Mouse (Mus musculus): ENCODE measurements around the gene Rmi2. TPM values are rescaled to one million over a fixed set of nuclear protein-coding genes. Genes with fewer than 3 reads are reported as not detected.

Gene Rmi2
- polyA plus RNA-seq, 1 experiment from 2014 or later: 0.44 TPM

DNA sequence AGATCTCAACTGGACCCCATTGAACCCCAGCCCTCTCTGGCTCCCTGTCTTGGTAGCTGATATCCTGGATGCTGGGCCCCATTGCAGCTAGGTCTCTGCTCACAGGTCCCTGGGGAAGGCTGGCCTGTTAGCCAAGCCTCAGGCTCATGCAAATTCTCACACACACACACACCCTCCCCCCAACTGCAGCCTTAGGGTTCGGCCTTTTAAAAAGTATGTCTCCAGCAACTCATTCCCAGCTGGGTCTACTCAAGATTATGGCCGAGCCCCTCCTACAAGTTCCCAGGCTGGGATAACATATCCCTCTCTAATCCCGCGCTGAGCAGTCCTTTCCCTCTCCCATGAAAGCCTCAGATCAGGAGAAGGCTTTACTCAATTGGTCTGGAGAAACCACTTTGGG lies 13.5 kb upstream of the Rmi2 start:
- Histone ChIP-seq H3K27ac (ENCODE audit: low read depth, low read length) (no peak overlapping the region), H3K9me3 (ENCODE audit: control insufficient read depth, low read length) (no peaks in the 10 kb centered on the region), H3K36me3 (ENCODE audit: control insufficient read depth, insufficient read depth, low read length) (no peaks in the 10 kb centered on the region), H3K9ac (replicated peaks; ENCODE audit: low read depth, low read length) (no peak overlapping the region), H3K4me3 (ENCODE audit: low read depth, low read length) (no peak overlapping the region), H3K4me2 (ENCODE audit: low read depth, low read length) (no peak overlapping the region), H3K4me1 (ENCODE audit: control insufficient read depth, insufficient read depth, low read length) (no peaks in the 10 kb centered on the region), H3K27me3 (ENCODE audit: control insufficient read depth, insufficient read depth, low read length) (no peaks in the 10 kb centered on the region)
- ATAC-seq (ENCODE audit: low read depth): no peak
- WGBS: 61% methylated on average over 4 of the region's 4 CpGs

DNA sequence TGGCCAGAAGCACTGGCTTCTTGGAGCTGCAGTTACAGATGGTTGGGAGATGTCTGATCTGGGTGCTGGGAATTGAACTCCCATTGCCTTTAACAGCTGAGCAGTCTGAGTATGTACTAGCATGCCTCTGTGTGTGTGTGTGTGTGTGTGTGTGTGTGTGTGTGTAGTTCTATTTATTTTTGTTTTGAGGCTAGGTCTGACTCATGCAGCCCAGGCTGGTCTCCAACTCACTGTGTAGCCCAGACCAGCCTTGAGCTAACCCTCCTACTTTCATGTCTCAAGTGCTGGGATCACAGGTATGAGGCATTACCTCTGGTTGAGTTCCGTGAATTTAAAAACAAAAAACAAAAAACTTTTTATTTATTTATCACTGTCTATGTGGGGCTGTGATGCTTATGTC lies 10.3 kb upstream of the Rmi2 start:
- WGBS: 79% methylated on average over 1 of the region's 1 CpGs
- ATAC-seq (ENCODE audit: low read depth): no peak

DNA sequence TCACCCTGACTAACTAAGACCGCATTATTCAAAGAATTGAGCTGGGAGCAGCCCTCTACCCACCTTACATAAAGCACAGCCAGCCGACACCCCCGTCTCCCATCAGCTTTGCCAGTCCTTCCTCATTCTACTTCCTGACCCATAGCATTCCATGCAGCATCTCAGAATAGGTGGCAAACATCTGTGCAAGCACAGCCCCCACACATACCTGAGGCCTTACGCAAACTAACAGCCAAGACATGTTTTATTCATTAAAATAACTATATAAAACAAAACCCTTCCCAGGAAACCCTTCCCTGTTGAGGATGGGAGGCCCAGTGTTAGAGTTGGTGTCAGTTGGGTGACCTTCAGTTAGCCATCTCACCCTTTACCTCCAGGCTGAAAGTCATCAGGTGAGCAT lies 9.0 kb upstream of the Rmi2 start:
- no peak overlapping the region for H3K27ac ChIP-seq (ENCODE audit: low read depth, low read length)
- no peak overlapping the region for H3K9ac ChIP-seq (replicated peaks; ENCODE audit: low read depth, low read length)
- H3K9me3 ChIP-seq (ENCODE audit: control insufficient read depth, low read length): no peaks in the 10 kb centered on the region
- H3K36me3 ChIP-seq (ENCODE audit: control insufficient read depth, insufficient read depth, low read length): no peaks in the 10 kb centered on the region
- H3K4me3 ChIP-seq (ENCODE audit: low read depth, low read length): no peak overlapping the region
- H3K4me2 ChIP-seq (ENCODE audit: low read depth, low read length): no peak overlapping the region
- WGBS: 88% methylated on average over 4 of the region's 4 CpGs
- ATAC-seq (ENCODE audit: low read depth): no peak
- H3K27me3 ChIP-seq (ENCODE audit: control insufficient read depth, insufficient read depth, low read length): no peaks in the 10 kb centered on the region
- no peaks in the 10 kb centered on the region for H3K4me1 ChIP-seq (ENCODE audit: control insufficient read depth, insufficient read depth, low read length)

More for the DNA sequence above, 10.3 kb upstream of the Rmi2 start:
- H3K4me3 ChIP-seq (ENCODE audit: low read depth, low read length): no peak overlapping the region
- H3K9ac ChIP-seq (replicated peaks; ENCODE audit: low read depth, low read length): no peak overlapping the region
- no peaks in the 10 kb centered on the region for H3K9me3 ChIP-seq (ENCODE audit: control insufficient read depth, low read length)
- no peak overlapping the region for H3K4me2 ChIP-seq (ENCODE audit: low read depth, low read length)
- no peak overlapping the region for H3K27ac ChIP-seq (ENCODE audit: low read depth, low read length)
- H3K27me3 ChIP-seq (ENCODE audit: control insufficient read depth, insufficient read depth, low read length): no peaks in the 10 kb centered on the region
- H3K36me3 ChIP-seq (ENCODE audit: control insufficient read depth, insufficient read depth, low read length): no peaks in the 10 kb centered on the region
- no peaks in the 10 kb centered on the region for H3K4me1 ChIP-seq (ENCODE audit: control insufficient read depth, insufficient read depth, low read length)

DNA sequence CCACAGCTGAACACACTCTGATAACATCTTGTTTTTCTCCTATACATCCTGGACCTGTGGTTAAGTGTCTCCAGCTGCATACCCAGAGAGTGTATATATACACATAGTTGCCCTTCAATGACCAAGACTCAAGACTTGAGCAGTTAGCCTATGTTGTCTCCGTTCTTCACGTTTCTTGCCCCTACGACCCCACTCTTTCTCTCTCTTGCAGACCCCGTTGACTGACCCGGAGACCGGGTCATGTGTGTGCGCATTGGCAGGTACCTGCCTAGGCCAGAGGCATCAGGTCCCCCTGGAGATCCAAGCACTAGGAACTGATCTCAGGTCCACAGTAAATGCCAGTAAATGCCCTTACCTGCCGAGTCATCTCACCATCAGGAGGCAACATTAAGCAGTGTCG lies 7.6 kb upstream of the Rmi2 start:
- Histone ChIP-seq H3K36me3 (ENCODE audit: control insufficient read depth, insufficient read depth, low read length) (no peaks in the 10 kb centered on the region), H3K4me2 (ENCODE audit: low read depth, low read length) (no peak overlapping the region), H3K4me3 (ENCODE audit: low read depth, low read length) (no peak overlapping the region), H3K4me1 (ENCODE audit: control insufficient read depth, insufficient read depth, low read length) (no peaks in the 10 kb centered on the region), H3K9me3 (ENCODE audit: control insufficient read depth, low read length) (no peaks in the 10 kb centered on the region), H3K27ac (ENCODE audit: low read depth, low read length) (no peak overlapping the region), H3K27me3 (ENCODE audit: control insufficient read depth, insufficient read depth, low read length) (no peaks in the 10 kb centered on the region), H3K9ac (replicated peaks; ENCODE audit: low read depth, low read length) (no peak overlapping the region)
- ATAC-seq (ENCODE audit: low read depth): no peak
- 94% methylated on average over 9 of the region's 9 CpGs for WGBS

DNA sequence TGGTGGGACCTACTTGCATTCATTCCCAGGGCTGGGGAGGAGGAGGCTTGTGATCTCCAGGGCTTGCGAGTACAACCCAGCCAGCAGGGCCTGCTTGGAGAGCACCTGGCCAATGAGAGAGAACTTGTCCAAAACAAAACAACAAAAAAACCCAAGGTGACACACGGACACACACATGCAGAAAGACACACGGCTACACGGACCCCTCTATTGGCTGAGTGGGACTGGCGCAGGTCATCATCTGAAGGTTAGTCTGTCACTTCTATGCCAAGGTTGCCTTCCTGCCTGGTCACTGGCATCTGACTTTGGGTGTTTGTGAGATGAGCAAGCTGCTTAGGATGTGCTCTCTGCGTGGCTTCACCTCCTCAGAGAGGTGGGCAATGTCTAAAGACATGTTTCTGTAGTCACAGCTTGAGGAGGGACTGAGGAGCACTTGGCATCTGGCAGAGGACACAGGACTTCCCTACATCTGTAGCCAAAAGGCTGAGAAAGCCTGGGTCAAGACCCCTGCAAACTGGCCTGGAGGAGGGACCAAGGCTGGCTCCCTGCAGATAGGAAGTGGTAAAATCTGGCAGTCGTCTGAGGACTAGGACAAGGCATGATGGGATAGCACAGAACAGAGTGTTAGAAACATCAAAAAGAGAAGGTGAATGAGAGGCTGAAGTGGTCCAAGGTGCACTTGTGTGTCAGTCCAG lies 6.9 kb upstream of the Rmi2 start:
- H3K4me1 ChIP-seq (ENCODE audit: control insufficient read depth, insufficient read depth, low read length): no peaks in the 10 kb centered on the region
- H3K27ac ChIP-seq (ENCODE audit: low read depth, low read length): no peak overlapping the region
- H3K4me2 ChIP-seq (ENCODE audit: low read depth, low read length): no peak overlapping the region
- no peak overlapping the region for H3K4me3 ChIP-seq (ENCODE audit: low read depth, low read length)
- no peak overlapping the region for H3K9ac ChIP-seq (replicated peaks; ENCODE audit: low read depth, low read length)
- 78% methylated on average over 7 of the region's 7 CpGs for WGBS
- ATAC-seq (ENCODE audit: low read depth): no peak
- no peaks in the 10 kb centered on the region for H3K27me3 ChIP-seq (ENCODE audit: control insufficient read depth, insufficient read depth, low read length)
- H3K36me3 ChIP-seq (ENCODE audit: control insufficient read depth, insufficient read depth, low read length): no peaks in the 10 kb centered on the region
- no peaks in the 10 kb centered on the region for H3K9me3 ChIP-seq (ENCODE audit: control insufficient read depth, low read length)

DNA sequence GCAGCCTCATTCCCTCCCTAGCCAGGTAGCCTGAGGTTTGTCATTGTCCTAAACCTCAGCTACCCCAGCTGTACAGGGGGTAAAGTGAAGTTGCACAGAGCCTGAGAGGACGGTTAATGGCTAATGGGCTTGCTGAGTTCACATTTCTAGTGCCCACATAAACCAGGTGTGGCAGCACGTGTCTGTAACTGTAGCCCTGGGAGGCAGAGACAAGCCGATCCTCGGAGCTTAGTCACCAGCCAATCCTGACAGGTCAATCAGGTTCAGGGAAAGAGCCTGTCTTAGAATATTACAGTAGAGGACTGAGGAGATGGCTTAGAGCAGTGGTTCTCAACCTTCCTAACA lies 6.4 kb upstream of the Rmi2 start:
- no peak overlapping the region for H3K27ac ChIP-seq (ENCODE audit: low read depth, low read length)
- H3K4me1 ChIP-seq (ENCODE audit: control insufficient read depth, insufficient read depth, low read length): no peaks in the 10 kb centered on the region
- no peak for ATAC-seq (ENCODE audit: low read depth)
- no peaks in the 10 kb centered on the region for H3K9me3 ChIP-seq (ENCODE audit: control insufficient read depth, low read length)
- no peak overlapping the region for H3K9ac ChIP-seq (replicated peaks; ENCODE audit: low read depth, low read length)
- no peaks in the 10 kb centered on the region for H3K27me3 ChIP-seq (ENCODE audit: control insufficient read depth, insufficient read depth, low read length)
- no peak overlapping the region for H3K4me3 ChIP-seq (ENCODE audit: low read depth, low read length)
- 75% methylated on average over 4 of the region's 4 CpGs for WGBS
- H3K4me2 ChIP-seq (ENCODE audit: low read depth, low read length): no peak overlapping the region
- H3K36me3 ChIP-seq (ENCODE audit: control insufficient read depth, insufficient read depth, low read length): no peaks in the 10 kb centered on the region

DNA sequence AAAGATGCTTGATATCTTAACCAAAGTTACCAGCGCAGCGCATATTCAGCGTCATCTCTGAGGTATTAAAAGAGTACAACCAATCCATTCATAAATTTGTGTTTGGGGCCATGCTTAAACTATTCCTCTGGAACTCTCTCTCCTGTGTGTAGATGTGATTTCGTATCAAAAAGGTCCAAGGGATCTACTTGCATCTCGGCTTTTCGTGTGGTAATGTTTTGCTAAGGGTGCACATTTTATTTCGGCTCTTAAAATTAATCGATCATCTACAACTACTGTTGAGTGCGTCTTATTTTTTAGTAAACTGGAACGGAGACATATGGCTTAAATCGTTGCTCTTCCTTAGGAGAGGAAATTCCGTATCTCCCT lies 333 bp upstream of the Rmi2 start:
- H3K4me3 ChIP-seq (ENCODE audit: low read depth, low read length): peak overlapping the region; percentile 68
- H3K27ac ChIP-seq (ENCODE audit: low read depth, low read length): no peak overlapping the region
- H3K9ac ChIP-seq (replicated peaks; ENCODE audit: low read depth, low read length): no peak overlapping the region
- 8% methylated on average over 12 of the region's 12 CpGs for WGBS
- no peaks in the 10 kb centered on the region for H3K36me3 ChIP-seq (ENCODE audit: control insufficient read depth, insufficient read depth, low read length)
- no peaks in the 10 kb centered on the region for H3K27me3 ChIP-seq (ENCODE audit: control insufficient read depth, insufficient read depth, low read length)
- peak overlapping the region; percentile 95 for H3K4me2 ChIP-seq (ENCODE audit: low read depth, low read length)
- ATAC-seq (ENCODE audit: low read depth): no peak
- no peaks in the 10 kb centered on the region for H3K4me1 ChIP-seq (ENCODE audit: control insufficient read depth, insufficient read depth, low read length)
- no peaks in the 10 kb centered on the region for H3K9me3 ChIP-seq (ENCODE audit: control insufficient read depth, low read length)

DNA sequence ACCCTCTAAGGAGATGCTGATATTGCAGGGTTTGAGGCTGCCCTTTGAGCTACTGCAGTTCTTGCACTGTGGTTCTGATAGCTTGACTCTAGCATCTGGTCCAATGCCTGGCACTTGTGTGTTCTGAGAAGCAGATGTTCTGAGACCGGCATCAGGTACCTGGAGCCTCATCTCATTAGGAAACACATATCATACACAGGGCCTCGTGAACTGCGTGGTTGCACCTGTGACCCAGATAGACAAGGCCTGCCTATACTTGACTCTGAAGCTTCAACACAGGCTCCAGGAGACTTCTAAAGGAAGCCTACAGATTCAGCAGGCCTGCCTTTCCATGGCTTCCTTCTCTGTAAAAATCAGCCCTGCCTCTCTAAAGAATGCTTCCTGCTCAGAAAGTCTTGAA lies 1.5 kb downstream of the Rmi2 start:
- Histone ChIP-seq H3K27ac (ENCODE audit: low read depth, low read length) (no peak overlapping the region), H3K9me3 (ENCODE audit: control insufficient read depth, low read length) (no peaks in the 10 kb centered on the region), H3K9ac (replicated peaks; ENCODE audit: low read depth, low read length) (no peak overlapping the region), H3K4me3 (ENCODE audit: low read depth, low read length) (no peak overlapping the region), H3K4me2 (ENCODE audit: low read depth, low read length) (no peak overlapping the region), H3K27me3 (ENCODE audit: control insufficient read depth, insufficient read depth, low read length) (no peaks in the 10 kb centered on the region), H3K4me1 (ENCODE audit: control insufficient read depth, insufficient read depth, low read length) (no peaks in the 10 kb centered on the region), H3K36me3 (ENCODE audit: control insufficient read depth, insufficient read depth, low read length) (no peaks in the 10 kb centered on the region)
- no peak for ATAC-seq (ENCODE audit: low read depth)
- WGBS: 92% methylated on average over 3 of the region's 3 CpGs

DNA sequence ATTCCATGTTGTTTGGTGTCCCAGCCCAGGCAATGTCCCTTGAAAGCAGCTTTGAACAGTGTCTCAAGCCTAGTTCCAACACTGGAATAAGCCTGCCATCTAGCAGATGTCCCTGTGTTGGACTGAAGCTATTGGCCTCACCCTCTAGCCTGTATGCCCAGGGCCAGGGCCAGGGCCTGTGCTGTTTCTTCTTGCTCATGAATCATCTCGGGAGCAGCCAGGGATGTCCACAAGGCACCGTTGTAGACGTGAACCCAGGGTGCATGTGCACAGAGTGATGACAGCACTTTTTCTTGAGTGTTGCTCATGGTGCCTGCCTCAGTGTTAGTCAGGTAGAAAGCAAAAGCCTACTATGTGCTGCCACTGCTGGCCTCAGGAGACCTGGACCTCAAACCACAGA lies 2.4 kb downstream of the Rmi2 start:
- H3K9me3 ChIP-seq (ENCODE audit: control insufficient read depth, low read length): no peaks in the 10 kb centered on the region
- H3K4me2 ChIP-seq (ENCODE audit: low read depth, low read length): no peak overlapping the region
- no peaks in the 10 kb centered on the region for H3K27me3 ChIP-seq (ENCODE audit: control insufficient read depth, insufficient read depth, low read length)
- H3K4me3 ChIP-seq (ENCODE audit: low read depth, low read length): no peak overlapping the region
- WGBS: 78% methylated on average over 3 of the region's 3 CpGs
- H3K4me1 ChIP-seq (ENCODE audit: control insufficient read depth, insufficient read depth, low read length): no peaks in the 10 kb centered on the region
- H3K27ac ChIP-seq (ENCODE audit: low read depth, low read length): no peak overlapping the region
- no peak overlapping the region for H3K9ac ChIP-seq (replicated peaks; ENCODE audit: low read depth, low read length)
- ATAC-seq (ENCODE audit: low read depth): no peak
- H3K36me3 ChIP-seq (ENCODE audit: control insufficient read depth, insufficient read depth, low read length): no peaks in the 10 kb centered on the region
